Mouse (Mus musculus): ENCODE data around the gene Nsg2.

DNA sequence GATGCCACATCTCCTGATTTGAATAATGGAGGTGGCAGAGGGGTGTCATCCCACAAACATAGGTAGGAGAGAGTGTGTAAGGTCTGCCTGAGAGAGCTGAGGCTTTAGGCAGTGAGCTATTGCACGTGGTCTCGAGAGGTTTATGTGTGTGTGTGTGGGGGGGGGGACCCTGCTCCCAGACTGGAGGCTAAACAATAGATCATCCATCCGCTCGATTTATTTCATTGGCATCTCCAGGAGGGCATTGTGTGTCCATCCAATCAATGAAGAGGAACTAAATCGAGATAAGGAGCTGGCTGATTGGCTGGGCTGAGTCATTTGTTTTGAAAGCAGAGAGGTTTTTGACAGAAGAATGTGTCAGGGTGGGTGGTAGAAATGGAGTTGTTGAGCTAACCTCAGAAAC lies 2.4 kb downstream of the Nsg2 start:
- TF ChIP-seq CTCF (IDR thresholded peaks at IDR 0.05; ENCODE audit: control insufficient read depth, insufficient read depth, low read length) (no peak), POLR2A (IDR thresholded peaks at IDR 0.05; ENCODE audit: borderline replicate concordance, control insufficient read depth, low read depth, low read length) (no peak)
